Mouse (Mus musculus): ENCODE results near the gene Cxcr3. TPM values are rescaled to one million over a fixed set of nuclear protein-coding genes. Genes with fewer than 3 reads are reported as not detected.

Gene Cxcr3
- total RNA-seq, 1 experiment, result not detected

DNA sequence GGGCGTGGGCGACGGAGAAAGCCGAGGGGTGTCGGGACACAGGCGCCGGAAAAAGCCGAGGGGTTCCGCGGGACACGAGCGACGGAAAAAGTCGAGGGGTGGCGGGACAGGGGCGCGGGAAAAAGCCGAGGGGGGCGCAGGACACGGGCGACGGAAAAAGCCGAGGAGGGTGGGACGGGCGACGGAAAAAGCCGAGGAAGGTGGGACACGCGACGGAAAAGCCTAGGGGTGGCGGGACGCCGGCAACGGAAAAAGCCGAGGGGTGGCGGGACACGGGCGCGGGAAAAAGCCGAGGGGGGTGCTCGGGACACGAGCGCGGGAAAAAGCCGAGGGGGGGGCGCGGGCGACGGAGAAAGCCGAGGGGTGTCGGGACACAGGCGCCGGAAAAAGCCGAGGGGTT is 36.5 kb downstream of the Cxcr3 start:
- peak overlapping the region; percentile 65 for H3K9ac ChIP-seq (ENCODE audit: insufficient read depth, low read depth, low read length, poor library complexity, severe bottlenecking)

DNA sequence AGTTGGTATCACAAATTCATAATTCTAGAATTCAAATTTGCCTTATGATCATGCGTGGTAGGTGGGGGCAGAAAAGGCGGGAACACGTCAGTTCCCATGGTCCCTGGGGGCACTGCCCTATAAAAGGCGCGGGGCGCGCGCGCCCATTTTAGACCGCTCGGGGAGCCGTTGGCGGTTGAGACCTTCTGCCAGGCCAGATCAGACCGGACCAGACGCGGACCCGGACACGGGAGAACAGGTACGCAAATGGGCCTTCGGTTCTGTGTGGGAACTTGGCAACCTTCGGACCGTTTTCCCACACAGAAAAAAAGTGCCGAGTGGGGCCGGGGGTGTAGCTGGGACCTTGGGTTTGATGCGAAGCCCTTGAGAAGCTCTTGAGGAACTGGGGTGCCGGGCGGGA is 38.4 kb downstream of the Cxcr3 start:
- no peak overlapping the region for H3K27ac ChIP-seq (ENCODE audit: insufficient read depth, low read depth, low read length, poor library complexity, severe bottlenecking)
- no peaks in the 10 kb centered on the region for H3K36me3 ChIP-seq (ENCODE audit: control insufficient read depth, insufficient read depth, low read length, poor library complexity, severe bottlenecking)
- no peak overlapping the region; the same call in 1 of the 2 replicates for H3K9ac ChIP-seq (ENCODE audit: insufficient read depth, low read depth, low read length, poor library complexity, severe bottlenecking)
- H3K4me3 ChIP-seq (ENCODE audit: insufficient read depth in 1 of 2, low read depth in 1 of 2, low read length in 2 of 2, poor library complexity in 1 of 2, severe bottlenecking in 1 of 2), result peak overlapping the region; percentile 46 to 64
- H3K4me1 ChIP-seq (ENCODE audit: control insufficient read depth in 2 of 2, insufficient read depth in 2 of 2, low read length in 2 of 2, poor library complexity in 1 of 2), result no peaks in the 10 kb centered on the region
- H3K9me3 ChIP-seq (ENCODE audit: control insufficient read depth, insufficient read depth, low read depth, low read length), result no peaks in the 10 kb centered on the region
- TF ChIP-seq ZC3H11A (IDR thresholded peaks at IDR 0.05; ENCODE audit: borderline replicate concordance, low read depth, low read length), result no peak
- TF ChIP-seq ZNF384 (IDR thresholded peaks at IDR 0.05; ENCODE audit: low read depth, low read length), result no peak
- TF ChIP-seq CHD2 (IDR thresholded peaks at IDR 0.05; ENCODE audit: low read depth, low read length), result no peak
- TF ChIP-seq MAFK (IDR thresholded peaks at IDR 0.05; ENCODE audit: insufficient read depth, low read depth, low read length), result no peak
- no peak for TF ChIP-seq HCFC1 (IDR thresholded peaks at IDR 0.05; ENCODE audit: borderline replicate concordance, insufficient read depth, low read length)
- in situ Hi-C loops (cut with MboI; ENCODE audit: low sequenced_read_pairs in 2 of 2, unreplicated experiment in 2 of 2), result no loop called here
- DNase-seq (ENCODE audit: low read depth, low spot score), result no peak

More for the DNA sequence above, 36.5 kb downstream of the Cxcr3 start:
- DNase-seq (ENCODE audit: low read depth, low spot score), result no peak
- peak overlapping the region; percentile 58 for H3K4me3 ChIP-seq (ENCODE audit: insufficient read depth in 1 of 2, low read depth in 1 of 2, low read length in 2 of 2, poor library complexity in 1 of 2, severe bottlenecking in 1 of 2)
- TF ChIP-seq ZNF384 (IDR thresholded peaks at IDR 0.05; ENCODE audit: low read depth, low read length), result no peak
- no peaks in the 10 kb centered on the region for H3K4me1 ChIP-seq (ENCODE audit: control insufficient read depth in 2 of 2, insufficient read depth in 2 of 2, low read length in 2 of 2, poor library complexity in 1 of 2)
- no peak overlapping the region for H3K27ac ChIP-seq (ENCODE audit: insufficient read depth, low read depth, low read length, poor library complexity, severe bottlenecking)
- H3K9me3 ChIP-seq (ENCODE audit: control insufficient read depth, insufficient read depth, low read depth, low read length), result no peaks in the 10 kb centered on the region
- H3K36me3 ChIP-seq (ENCODE audit: control insufficient read depth, insufficient read depth, low read length, poor library complexity, severe bottlenecking), result no peaks in the 10 kb centered on the region
- in situ Hi-C loops (cut with MboI; ENCODE audit: low sequenced_read_pairs in 2 of 2, unreplicated experiment in 2 of 2), result no loop called here

Other genes starting within 250 kb of the Cxcr3 start
- 40.9 and 47.0 TPM in 2 replicates for gene Taf1, start 201.5 kb downstream of the Cxcr3 start, total RNA-seq (2012; rRNA removed)
- gene Ogt, start 94.2 kb downstream of the Cxcr3 start, total RNA-seq (2012; rRNA removed), result 76.5 and 99.5 TPM in 2 replicates
- gene Gm4779, start 60.2 kb upstream of the Cxcr3 start, total RNA-seq (2012; rRNA removed), result 15.4 and 17.5 TPM in 2 replicates
- 9.0 and 12.9 TPM in 2 replicates for gene 8030474K03Rik, start 60.4 kb upstream of the Cxcr3 start, total RNA-seq (2012; rRNA removed)
- 1.1 and 1.3 TPM in 2 replicates for gene Nhsl2, start 115.1 kb upstream of the Cxcr3 start, total RNA-seq (2012; rRNA removed)

Measured in ES-E14 (cell line).